Mouse (Mus musculus): ENCODE results near the gene Lrg1.

- TF ChIP-seq CTCF (IDR thresholded peaks at IDR 0.05; ENCODE audit: low read depth, low read length) (no peak), POLR2A (IDR thresholded peaks at IDR 0.05; ENCODE audit: borderline replicate concordance, low read depth, low read length) (no peak)
Measured at GRCm38 (mm10) chr17:56111021-56111420, 10.8 kb downstream of the Lrg1 start.

Data from bone marrow macrophage, adult 2 months (primary cell).